Mouse (Mus musculus): ENCODE data around the gene Itga7.

Itga7 gene

DNA sequence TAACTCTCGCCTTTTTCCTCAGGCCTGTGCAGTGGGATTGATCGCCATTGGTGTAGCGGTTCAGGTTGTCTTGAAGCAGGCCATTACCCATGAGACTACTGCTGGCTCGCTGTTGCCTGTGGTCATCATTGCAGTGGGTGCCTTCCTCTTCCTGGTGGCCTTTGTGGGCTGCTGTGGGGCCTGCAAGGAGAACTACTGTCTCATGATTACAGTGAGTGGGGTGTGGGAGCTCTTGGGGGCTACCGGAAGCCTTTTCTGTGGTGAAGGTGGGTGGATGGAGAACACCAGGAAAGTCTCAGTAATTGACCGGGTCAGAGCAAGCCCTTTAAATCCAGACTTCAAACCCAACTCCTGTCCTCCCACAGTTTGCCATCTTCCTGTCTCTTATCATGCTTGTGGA is 22.2 kb upstream of the Itga7 start:
- DNase-seq (ENCODE audit: low spot score in 2 of 2): no peak

DNA sequence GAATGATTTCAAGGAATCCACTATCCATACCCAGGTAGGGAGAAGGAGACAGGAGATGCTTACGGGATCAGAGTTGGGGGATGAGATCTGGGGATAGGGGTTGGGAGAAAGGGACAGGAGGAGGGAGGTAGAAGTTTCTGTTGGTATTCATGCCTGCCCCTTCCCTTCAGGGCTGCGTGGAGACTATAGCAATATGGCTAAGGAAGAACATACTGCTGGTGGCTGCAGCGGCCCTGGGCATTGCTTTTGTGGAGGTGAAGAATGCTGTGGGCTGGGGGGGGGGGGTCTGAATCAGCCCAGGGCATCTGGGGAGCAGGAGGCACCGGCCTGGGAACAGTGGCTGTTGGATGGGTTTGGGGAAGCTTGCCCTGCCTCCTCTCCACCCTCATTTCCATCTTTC is 21.4 kb upstream of the Itga7 start:
- no peak for DNase-seq (ENCODE audit: low spot score in 2 of 2)

DNA sequence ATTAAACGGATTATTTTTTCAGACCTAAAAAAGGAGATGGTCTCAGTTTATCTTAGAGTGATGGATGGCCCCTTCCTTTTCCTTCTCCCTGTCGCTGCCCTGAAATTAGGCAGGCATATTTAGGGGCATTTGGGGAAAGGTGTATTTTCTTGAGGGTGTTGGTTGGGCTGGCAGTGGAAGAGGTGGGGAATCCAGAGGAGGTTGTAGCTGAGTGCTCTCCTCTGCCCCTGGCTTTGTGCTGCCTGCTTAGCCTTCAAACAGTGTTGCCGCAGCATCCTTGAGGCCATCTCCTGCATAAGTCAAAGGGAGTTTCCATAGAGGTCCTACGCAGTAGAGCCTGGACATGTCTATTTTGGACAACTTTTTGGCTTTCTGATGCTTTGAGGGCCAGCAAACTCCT is 20.8 kb upstream of the Itga7 start:
- DNase-seq (ENCODE audit: low spot score in 2 of 2): no peak

DNA sequence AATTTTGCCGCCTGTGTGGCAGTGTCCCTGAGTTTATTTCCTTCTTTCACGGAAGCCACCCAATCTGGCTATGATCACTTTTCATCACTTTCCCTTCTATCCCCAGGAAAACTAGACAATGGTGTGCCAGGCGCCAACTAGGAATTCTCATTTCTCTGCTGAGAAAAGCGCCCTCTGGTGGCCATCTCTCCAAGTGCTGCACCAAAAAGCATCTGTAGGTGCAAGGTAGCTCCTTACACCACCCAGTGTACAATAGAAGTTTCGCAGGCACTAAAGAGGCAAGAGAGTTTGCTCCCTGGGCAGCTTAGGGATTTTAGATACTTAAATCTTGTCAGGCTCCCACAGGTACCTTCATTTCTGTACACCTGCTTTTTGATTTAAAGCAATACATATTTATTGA is 20.4 kb upstream of the Itga7 start:
- DNase-seq (ENCODE audit: low spot score in 2 of 2): peak; percentile 69 to 86

DNA sequence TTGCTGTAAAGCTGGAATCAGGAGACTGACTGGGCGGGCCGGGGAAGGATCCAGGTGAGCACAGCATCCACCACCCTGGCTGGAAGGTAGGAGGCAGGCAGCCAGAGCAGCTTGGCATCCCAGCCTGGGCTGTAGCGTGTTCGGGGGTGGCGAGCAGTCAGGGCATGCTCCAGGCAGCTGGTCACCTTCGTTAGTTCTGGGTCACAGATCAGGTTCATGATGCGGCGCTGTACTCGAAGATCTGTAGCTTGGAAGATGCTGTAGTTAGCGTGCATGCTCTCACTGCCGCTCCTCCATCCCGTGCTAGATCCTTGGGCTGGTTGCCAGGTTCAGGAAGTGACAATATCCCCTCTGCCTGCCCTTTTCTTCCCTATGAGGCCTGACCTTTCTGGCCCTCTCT is 19.9 kb upstream of the Itga7 start:
- DNase-seq (ENCODE audit: low spot score in 2 of 2): no peak

DNA sequence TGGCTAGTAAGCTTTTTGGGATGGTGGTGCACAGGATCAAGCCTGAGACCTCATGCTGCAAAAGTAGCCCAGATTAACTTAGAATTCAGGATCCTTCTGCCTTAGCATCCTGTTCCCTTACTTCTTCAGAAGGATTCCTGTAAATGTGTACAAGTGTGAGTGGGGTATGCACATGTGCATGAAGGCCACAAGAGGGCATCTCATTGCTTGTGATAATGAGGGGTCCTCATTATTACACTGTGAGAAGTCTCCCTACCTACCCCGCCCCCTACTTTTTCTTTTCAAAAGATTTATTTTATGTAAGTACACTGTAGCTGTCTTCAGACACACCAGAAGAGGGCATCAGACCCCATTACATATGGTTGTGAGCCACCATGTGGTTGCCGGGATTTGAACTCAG is 18.1 kb upstream of the Itga7 start:
- no peak for DNase-seq (ENCODE audit: low spot score in 2 of 2)

DNA sequence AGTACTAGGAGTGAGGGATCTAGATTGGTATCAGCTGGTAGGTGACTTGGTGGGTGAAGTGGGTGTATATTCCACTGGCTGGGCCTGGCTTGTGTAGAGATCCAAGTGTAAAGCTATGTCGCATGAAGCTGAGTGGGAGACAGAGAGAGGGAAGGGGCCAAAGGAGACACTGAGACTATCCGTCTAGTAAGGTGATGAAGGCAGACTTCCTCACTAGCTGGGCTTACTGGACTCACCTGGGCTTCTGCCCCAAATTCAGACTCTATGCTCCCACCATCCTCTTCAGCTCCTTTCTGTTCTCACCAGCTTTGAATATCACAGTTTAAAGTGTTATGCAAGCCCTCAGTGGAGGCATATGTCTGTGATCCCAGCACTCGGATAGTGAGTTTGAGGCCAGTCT is 17.0 kb upstream of the Itga7 start:
- no peak for DNase-seq (ENCODE audit: low spot score in 2 of 2)

DNA sequence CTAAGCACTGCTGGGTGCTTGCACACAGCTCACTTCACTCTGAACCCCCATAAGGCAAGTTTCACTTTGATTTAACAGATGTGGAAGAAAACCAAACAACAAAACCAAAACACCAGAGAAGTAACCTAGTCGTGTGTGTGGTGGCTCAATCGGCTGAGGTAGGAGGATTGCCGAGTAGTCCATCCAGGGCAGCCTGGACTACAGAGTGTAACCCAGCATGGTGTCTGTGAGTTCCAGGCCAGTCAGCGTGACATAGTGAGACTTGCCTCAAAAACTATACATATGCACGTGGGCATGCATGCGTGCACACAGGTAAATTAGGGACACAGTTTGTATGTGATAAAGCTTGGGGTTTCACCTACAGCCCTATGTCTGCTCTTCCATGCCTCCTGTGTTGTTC is 16.2 kb upstream of the Itga7 start:
- DNase-seq (ENCODE audit: low spot score in 2 of 2): no peak

DNA sequence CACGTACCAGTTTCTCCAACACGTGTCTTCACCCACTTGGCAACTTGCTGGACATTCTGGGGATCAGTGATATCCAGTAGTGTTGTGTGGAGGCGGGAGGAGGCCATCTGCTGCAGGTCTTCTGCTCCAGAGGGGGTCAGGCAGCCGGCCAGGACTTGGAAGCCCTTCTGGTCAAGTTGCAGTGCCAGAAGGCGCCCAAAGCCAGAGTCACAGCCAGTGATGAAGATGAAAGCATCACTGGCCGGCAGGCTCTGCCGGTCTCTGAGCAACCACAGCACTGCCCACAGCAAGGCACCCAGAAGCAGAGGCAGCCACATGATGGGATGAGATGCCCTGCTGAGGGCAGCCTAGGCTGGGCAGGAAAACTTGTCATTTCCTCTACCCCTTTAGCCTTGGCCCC is 15.4 kb upstream of the Itga7 start:
- no peak for DNase-seq (ENCODE audit: low spot score in 2 of 2)

DNA sequence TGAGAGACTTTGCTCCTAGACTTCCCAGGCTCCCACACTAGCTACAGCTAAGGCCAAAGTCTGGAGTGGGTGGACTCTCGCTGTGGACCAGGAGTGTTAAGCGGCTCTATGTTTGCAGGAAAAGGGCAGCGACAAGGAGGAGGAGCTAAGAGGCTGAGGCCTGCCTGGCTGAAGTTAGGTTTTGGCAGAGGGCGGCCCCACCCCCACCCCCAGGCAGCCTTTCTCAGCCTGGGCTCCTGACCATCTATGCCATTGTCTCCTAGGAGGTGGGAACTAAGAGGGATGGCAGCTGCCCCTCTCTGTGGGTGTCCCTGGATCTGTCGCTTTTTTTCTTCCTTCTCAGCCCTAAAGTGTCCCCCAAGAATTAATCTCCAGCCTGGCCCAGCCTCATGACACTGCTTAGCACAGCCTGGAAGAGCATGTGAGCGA is 14.4 kb upstream of the Itga7 start:
- DNase-seq (ENCODE audit: low spot score in 2 of 2): no peak

DNA sequence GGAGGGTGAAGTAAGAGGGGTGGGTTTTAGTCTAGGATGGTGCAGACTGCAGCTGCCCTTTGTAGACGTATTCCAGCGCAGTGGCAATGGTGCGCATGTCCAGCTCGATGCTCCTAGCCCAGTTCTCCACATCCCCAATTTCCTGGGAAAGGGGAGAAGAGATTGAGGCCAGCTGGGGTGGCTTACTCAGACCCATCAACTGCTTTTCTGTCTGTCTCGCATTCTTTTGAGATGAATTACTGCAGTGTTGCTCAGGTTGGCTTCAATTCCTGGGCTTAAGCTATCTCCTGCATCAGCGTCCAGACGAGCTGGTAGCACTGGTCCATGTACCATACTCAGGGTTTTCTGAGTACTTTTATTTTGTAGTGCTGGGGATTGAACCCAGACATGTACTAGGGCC is 13.7 kb upstream of the Itga7 start:
- DNase-seq (ENCODE audit: low spot score in 2 of 2): no peak

DNA sequence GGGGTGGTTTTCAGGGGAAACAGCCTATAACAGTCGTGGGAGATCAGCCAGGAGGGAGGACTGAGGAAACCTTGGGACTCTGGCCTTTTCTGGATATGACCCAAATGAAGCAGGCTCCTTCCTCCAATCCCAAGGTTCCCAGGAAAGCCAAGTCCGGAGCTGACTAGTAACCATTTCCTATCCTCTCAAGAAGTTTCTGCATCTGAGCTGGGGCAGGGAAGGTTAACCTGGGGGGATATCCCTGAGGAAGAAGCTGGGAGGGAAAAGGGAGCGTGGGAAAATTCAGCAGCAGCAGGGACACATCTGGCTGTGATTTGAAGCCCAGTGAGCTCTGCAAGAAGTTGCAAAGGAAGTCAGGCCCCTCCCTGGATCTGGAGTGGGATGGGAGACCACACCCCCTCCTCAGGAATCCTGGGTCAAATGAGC is 12.9 kb upstream of the Itga7 start:
- DNase-seq (ENCODE audit: low spot score in 2 of 2): no peak

DNA sequence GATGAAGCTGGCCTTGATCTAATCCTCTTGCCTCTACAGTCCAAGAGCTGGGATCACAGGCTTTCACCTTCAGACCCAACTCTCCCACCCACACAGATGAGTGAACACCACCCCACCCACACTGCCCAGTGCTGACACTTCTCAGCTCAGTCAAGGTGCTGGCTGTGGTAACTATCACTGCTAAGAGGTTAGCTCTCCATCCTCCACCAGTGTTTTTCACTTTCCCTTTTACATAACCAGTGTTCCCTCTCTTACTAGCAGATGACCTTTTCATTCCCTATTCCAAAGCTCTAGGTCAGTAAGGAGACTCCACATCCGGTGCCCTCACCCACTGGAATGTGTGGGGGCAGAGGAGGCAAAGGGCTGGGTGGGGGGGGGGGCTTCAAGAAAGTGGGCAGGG is 12.4 kb upstream of the Itga7 start:
- DNase-seq (ENCODE audit: low spot score in 2 of 2): no peak

DNA sequence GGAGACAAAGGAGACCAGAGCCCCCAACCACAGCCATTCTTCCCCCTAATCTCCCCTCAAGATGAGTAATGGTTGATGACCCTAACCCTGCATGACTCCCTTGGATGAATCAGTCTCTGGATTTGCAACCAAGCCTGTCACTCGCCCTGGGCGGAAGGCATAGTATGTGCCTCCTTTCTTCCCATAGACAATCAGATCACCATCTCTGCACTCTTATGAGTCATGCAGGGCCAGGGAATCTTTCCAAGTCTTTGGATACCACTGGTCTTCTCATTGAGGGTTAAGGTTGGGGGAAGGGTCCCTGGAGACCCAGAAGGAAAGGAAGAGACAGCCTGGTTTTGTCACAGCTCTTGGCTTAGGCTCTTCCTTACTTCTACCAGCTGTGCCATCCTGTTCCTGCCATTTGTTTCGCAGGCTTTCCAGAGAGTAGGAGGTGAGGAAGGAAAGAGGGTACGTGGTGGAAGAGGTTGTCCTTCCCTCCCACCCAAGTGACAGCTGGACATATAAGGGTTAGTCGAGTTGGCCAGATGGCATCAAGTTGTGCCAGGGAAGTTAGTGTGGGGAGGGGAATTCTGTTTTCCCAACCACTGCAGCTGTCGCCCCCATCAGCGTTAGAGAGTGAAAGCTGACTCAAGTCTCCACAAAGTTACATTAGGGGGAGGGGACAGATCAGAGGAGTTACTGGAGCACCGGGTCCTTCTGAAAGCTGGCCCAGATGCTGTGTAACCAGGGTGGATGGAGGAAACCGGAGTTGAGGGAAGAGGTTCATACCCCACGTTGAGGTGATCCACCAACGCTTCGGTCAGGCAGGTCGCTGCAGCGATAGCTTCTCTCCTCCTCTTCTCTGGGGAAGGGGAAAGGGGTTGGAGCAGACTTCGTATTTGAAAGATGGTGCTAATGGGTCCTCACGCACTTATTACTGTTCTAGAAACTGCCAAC is 11.5 kb upstream of the Itga7 start:
- DNase-seq (ENCODE audit: low spot score in 2 of 2): no peak

DNA sequence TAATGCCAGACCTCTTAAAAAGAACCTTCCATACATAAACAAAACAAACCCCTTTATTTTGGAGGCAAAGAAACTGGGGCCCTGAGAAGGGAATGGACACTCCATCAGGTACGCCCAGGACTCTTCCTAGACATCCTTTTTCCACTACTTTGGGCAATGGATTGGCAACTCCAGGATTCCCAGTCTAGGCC is 10.9 kb upstream of the Itga7 start, which contains the start of gene Rdh5:
TSS of gene Rdh5 (minus strand) at position 67 of the 191 bp plus-strand sequence.
- DNase-seq (ENCODE audit: low spot score in 2 of 2): no peak

DNA sequence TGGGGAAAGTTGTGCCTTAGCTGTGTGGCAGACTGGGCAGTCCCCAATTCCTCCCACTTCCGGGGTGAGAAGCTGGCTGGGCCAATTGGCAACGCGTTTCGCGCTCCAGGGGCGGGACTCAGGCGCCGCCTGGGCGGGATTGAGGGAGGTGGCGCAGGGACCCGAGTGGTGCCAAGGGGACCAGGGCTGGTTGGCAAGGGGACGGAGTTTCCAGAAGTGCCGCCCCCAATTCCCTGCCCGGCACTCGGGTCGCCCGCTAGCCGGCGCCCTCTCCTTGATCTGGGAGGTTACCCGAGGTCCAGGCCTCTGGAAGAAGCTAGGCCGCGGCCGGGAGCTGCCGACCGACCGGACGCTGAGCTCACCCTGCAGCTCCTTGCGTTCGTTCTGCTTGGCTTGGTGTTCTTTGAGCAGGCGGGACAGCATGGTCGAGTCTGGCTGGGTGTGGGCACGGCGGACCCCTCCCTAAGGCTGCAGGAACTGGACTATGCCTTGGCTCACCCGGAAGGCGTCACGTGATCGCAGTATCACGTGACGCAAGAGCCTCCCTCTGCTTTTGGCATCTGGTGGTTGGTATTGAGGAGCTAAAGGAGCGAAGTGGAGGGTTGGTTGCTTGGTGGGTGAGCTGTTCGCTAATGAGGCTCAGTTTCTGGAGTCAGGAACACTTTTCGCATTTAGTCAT is 10.5 kb upstream of the Itga7 start:
- peak; percentile 93 for DNase-seq (ENCODE audit: low spot score in 2 of 2)

DNA sequence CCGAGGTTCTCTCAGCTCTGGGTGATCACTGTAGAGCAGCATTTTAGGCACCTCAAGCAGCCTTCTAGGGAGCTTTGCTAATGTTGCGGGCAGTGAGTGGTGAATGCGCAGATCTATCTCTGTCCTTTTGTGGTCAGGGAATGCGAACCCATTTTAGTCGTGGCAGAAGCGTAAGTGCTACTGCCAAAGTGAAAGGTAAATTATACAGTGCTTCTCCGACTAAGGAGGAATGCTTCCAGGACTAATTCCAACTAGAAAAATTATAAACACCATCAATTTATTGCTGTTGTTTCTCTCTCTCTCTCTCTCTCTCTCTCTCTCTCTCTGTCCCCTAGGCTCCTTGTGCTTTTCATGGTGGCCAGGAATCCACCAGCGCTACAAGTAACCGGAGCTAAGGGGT is 9.7 kb upstream of the Itga7 start, which contains the start of gene Bloc1s1:
TSS of gene Bloc1s1 (minus strand) at position 101 of the 400 bp plus-strand sequence.
- DNase-seq (ENCODE audit: low spot score in 2 of 2): no peak

DNA sequence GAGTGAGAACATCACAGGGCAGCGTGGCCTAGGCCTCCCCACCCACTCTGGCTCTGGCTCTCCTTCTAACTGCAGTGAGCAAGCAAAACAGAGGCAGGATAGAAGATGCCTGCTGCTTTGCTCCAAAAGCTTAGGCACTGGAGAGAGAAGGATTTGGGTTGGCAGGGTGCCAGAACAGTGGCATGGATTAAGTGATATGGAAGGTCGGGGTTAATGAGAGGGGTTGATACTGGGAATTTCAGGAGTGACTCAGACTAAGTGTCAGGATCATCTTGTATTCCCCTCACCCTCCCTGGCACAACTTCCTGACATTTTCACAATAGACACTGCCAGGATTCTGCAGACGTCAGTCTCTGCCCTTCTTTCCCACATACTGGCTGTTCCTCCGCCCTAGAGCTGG is 5.3 kb upstream of the Itga7 start:
- DNase-seq (ENCODE audit: low spot score in 2 of 2): no peak

DNA sequence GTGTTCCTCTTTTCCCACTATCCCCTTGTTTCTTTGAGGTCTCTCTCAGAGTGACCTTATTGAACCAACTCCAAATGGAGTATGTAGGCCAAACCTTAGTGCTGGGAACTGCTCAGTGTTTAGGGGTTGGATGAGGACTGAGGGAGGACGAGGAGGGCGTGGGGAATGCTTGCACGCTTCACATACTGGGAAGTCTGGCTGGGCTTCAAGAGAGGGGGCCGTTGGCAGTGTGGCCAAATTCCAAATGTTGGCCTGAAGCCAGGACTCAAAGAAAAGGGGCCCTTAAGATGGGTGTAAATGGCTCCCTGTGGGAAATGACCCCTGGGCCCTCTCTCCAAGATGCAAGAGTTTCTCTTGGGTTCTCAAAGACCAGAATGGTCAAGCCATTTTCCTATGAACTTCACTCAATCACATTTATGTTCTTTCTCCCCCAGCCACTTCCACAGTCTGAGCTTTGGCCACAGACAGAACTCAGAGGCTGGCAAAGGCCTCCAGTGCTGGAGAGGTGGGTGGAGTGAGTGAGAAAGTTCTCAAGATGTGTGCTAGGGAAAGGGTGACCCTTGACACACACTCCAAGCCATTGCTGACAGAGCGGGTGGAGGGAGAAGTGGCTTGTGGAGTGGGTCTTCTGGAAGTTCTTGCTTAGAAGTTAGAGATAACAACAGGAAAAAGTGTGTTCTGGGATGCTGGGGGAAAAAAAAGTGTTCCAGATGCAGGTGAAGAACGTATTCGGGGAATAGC is 3.8 kb upstream of the Itga7 start:
- no peak for DNase-seq (ENCODE audit: low spot score in 2 of 2)

DNA sequence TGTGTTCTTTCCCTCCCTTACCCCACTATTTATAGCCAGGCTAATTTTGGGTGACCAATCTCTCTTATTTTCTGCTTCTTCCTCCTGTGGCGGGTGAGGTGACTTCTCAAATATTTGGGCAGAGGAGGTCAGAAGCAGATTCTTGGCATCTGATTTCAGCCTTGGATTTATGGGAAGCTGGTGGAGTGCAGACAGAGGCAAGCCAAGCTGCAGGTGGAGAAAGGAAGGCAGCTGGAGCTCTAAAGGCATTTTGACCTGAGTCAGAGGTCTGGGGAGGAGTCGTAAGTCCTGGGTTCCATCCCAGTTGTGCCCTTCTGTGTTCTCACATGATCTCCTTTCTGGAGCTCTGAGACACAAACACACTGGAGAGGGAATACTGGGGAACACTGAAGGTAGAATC is 2.2 kb upstream of the Itga7 start:
- DNase-seq (ENCODE audit: low spot score in 2 of 2): no peak

DNA sequence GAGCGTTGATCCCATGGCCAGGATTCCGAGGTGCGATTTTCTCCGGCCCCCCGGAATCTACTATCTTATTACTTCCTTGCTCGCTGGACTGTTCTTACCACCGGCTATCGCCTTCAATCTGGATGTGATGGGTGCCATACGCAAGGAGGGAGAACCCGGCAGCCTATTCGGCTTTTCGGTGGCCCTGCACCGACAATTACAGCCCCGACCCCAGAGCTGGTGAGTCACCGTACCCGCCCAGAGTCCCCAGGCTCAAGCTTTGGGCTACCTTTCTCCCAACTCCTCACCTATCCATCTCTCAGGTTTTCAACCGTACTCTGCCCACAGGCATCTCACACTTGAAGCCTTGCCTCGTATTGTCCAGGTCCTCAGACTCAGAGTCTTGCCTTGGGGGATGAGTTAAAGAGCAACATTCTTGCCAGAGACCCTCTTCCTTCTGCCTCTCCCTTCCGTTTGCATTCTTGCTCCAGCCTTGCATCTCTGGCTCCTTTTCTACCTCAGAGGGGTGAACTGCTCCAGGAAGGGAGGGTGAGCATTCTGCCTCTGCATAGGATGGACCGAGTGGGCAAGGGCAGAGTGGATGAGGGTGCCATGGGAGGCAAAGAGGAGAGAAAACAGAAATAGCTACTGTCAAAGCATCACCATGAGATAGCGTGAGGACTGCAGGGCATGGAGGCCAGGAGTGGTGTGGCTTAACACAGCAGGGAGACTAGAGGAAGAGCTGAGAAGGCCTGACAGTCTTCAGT is 531 bp downstream of the Itga7 start:
- no peak for DNase-seq (ENCODE audit: low spot score in 2 of 2)
